Mouse (Mus musculus) kidney, postnatal 0 days (tissue): ENCODE data around the gene Msh4. TPM values are rescaled to one million over a fixed set of nuclear protein-coding genes. Genes with fewer than 3 reads are reported as not detected.

Source experiments
- ATAC-seq: fragments of 200-750 bp; cut with Nextera tagmentation; replicated peaks from 2 replicates; pipeline ENCODE4 v1.8.0; 2017; ENCODE audit warnings: low read depth, moderate number of reproducible peaks, moderate TSS enrichment, moderate library complexity; ENCODE audit not compliant: low FRiP score
- DNase-seq: peaks from one replicate; pipeline ENCODE4 v3.0.0-alpha.2; 2016; ENCODE audit warnings: low spot score
- H3K27ac ChIP-seq: fragments of 300-500 bp; sonication (generic); 2 replicates; pipeline ENCODE4 v1.5.1; 2014; ENCODE audit warnings: mild to moderate bottlenecking
- H3K27me3 ChIP-seq: fragments of 300-500 bp; sonication (generic); 2 replicates; pipeline ENCODE4 v1.6.1; 2014; ENCODE audit warnings: low read length, mixed read lengths; ENCODE audit not compliant: insufficient read depth
- H3K36me3 ChIP-seq: fragments of 300-500 bp; sonication (generic); 2 replicates; pipeline ENCODE4 v1.6.1; 2014; ENCODE audit warnings: low read length, mixed read lengths; ENCODE audit not compliant: insufficient read depth
- H3K4me1 ChIP-seq: fragments of 300-500 bp; sonication (generic); replicated peaks from 2 replicates; pipeline ENCODE4 v1.6.1; 2014; ENCODE audit warnings: antibody characterized with exemption, low read length, mixed read lengths; ENCODE audit not compliant: insufficient read depth
- H3K4me2 ChIP-seq: fragments of 300-500 bp; sonication (generic); 2 replicates; pipeline ENCODE4 v1.6.1; 2014; ENCODE audit warnings: mild to moderate bottlenecking, low read length, moderate library complexity, mixed read lengths
- H3K4me3 ChIP-seq: fragments of 300-500 bp; sonication (generic); replicated peaks from 2 replicates; pipeline ENCODE4 v1.5.1; 2014; ENCODE audit warnings: low read depth, low read length
- H3K9ac ChIP-seq: fragments of 300-500 bp; sonication (generic); 2 replicates; pipeline ENCODE4 v1.6.1; 2014; ENCODE audit warnings: low read depth, low read length
- H3K9me3 ChIP-seq: fragments of 300-500 bp; sonication (generic); replicated peaks from 2 replicates; pipeline ENCODE4 v1.6.1; 2016; ENCODE audit warnings: low read length, inconsistent platforms, mixed read lengths
- CTCF ChIP-seq: IDR thresholded peaks from 2 replicates; pipeline ENCODE4 v1.5.1; 2016; ENCODE audit warnings: antibody characterized with exemption, low read depth, mild to moderate bottlenecking, moderate library complexity
- WGBS: fragments of 180-500 bp; shearing (Covaris S2); extraction: QIAGEN DNeasy Blood & Tissue Kit; methylation state at CpG from one replicate; pipeline ENCODE4 v1.1.7; 2014; 5-methylcytosine and 5-hydroxymethylcytosine counted together
- polyA plus RNA-seq: library from polyadenylated mRNA; unstranded; fragments of >200 nt; fragmentation: Nextera tagmentation; extraction: Ambion mirVana; gene quantifications from 2 replicates; pipeline ENCODE4 v1.2.1, GENCODE M21; 2015

Msh4 gene
- polyA plus RNA-seq, 1 experiment from 2014 or later, result 0.09 TPM

GRCm38 (mm10) chr3:153826616-153827015 is 79.3 kb downstream of the Msh4 start:
- DNase-seq (no peak), ATAC-seq (no peak)
- no peak for TF ChIP-seq CTCF

DNA sequence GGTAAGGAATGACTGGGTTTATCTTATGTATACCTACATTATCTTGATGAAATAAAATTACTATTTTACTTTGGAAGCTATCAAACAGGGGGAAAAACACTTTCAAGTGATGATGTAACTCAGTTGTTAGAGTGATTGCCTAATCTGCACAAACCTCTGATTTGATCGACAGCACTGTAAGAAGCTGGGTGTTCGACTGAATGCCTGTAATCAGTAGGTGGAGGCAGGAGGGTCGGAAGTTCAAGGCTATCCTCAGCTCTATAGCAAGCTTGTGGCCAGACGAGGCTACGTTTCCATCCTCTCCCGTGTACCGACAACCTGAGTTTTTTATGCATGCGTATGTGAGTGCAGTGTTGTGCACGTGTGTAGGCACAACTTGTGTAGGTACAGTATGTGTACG is 80.7 kb downstream of the Msh4 start:
- no peak overlapping the region for H3K4me2 ChIP-seq
- no peaks in the 10 kb centered on the region for H3K9me3 ChIP-seq
- H3K27me3 ChIP-seq, result no peaks in the 10 kb centered on the region
- no peak overlapping the region for H3K27ac ChIP-seq
- DNase-seq (no peak), ATAC-seq (no peak)
- no peak overlapping the region for H3K4me3 ChIP-seq
- no peak for TF ChIP-seq CTCF
- H3K36me3 ChIP-seq, result no peaks in the 10 kb centered on the region
- peaks cover 2% of the 10 kb centered on the region; the same call in 1 of the 2 replicates for H3K4me1 ChIP-seq
- WGBS, result 89% methylated on average over 10 of the region's 10 CpGs
- H3K9ac ChIP-seq, result no peak overlapping the region

More at GRCm38 (mm10) chr3:153826616-153827015, 79.3 kb downstream of the Msh4 start:
- no peak overlapping the region for H3K27ac ChIP-seq
- no peaks in the 10 kb centered on the region for H3K9me3 ChIP-seq
- 30% methylated on average over 6 of the region's 6 CpGs for WGBS
- H3K27me3 ChIP-seq, result no peaks in the 10 kb centered on the region
- peaks cover 2% of the 10 kb centered on the region; the same call in 1 of the 2 replicates for H3K4me1 ChIP-seq
- H3K4me3 ChIP-seq, result no peak overlapping the region
- no peak overlapping the region for H3K9ac ChIP-seq
- no peaks in the 10 kb centered on the region for H3K36me3 ChIP-seq
- H3K4me2 ChIP-seq, result no peak overlapping the region

DNA sequence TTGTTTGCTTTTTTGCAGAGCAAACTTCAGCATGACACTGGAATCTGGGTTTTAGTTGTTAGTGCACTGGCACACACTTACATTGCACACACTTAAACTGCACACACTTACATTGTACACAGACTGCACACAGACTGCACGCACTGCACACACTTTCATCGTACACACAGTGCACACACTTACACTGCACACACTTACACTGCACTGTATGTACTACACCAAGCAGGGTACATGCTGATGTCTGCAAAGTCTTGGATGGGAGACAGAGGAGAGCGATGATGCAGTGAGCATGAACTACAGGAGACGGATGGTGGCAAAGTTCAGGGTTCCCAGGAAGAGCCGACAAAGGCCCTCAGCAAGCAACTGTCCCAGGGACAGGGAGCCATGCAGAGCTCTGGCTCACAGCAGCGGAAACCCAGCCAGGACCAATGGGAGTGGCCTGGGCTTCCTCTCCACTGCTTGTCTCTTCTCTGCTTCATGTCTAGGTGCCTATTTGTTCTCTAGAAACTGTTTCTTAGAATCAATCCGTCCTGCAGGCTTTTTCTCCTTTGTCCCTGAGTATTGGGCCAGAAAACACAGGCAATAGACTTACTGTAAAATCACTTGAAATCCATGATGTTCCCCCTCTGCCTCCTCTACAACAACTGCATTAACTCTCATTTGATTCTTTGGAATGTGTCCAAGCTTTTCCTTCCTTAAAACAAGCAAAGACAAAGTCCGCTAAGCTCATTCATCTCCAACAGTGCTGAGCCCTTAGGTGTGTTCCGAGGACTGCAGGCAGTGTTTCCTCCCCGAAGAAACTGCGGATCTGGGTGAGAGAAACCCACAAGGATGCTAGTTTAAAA is 82.0 kb downstream of the Msh4 start:
- no peak overlapping the region for H3K9ac ChIP-seq
- no peak overlapping the region for H3K4me2 ChIP-seq
- WGBS, result 54% methylated on average over 11 of the region's 11 CpGs
- no peak overlapping the region for H3K4me3 ChIP-seq
- DNase-seq, result peak; percentile 25
- no peak; the same call in 1 of the 2 replicates for ATAC-seq
- no peaks in the 10 kb centered on the region for H3K9me3 ChIP-seq
- no peaks in the 10 kb centered on the region for H3K27me3 ChIP-seq
- peaks cover 2% of the 10 kb centered on the region; the same call in 1 of the 2 replicates for H3K4me1 ChIP-seq
- no peaks in the 10 kb centered on the region for H3K36me3 ChIP-seq
- H3K27ac ChIP-seq, result no peak overlapping the region
- no peak for TF ChIP-seq CTCF

- H3K27me3 ChIP-seq, result no peaks in the 10 kb centered on the region
- no peak for DNase-seq
- 87% methylated on average over 9 of the region's 9 CpGs for WGBS
- no peak overlapping the region for H3K4me2 ChIP-seq
- no peak overlapping the region for H3K4me3 ChIP-seq
- no peak overlapping the region for H3K27ac ChIP-seq
- peaks cover 5% of the 10 kb centered on the region; the same call in 1 of the 2 replicates for H3K4me1 ChIP-seq
- no peaks in the 10 kb centered on the region for H3K9me3 ChIP-seq
- TF ChIP-seq CTCF, result no peak
- H3K36me3 ChIP-seq, result no peaks in the 10 kb centered on the region
- no peak overlapping the region for H3K9ac ChIP-seq
- no peak for ATAC-seq
These were observed 86.5 kb downstream of the Msh4 start for GRCm38 (mm10) chr3:153819438-153819837.

- H3K4me2 ChIP-seq, result no peak overlapping the region
- DNase-seq (no peak), ATAC-seq (no peak)
- TF ChIP-seq CTCF, result no peak
- H3K9me3 ChIP-seq, result no peaks in the 10 kb centered on the region
- 0 out of 2 replicates have a peak, but pooled peaks cover 3% of the 10 kb centered on the region for H3K4me1 ChIP-seq
- H3K27ac ChIP-seq, result no peak overlapping the region
- H3K9ac ChIP-seq, result no peak overlapping the region
- 95% methylated on average over 3 of the region's 3 CpGs for WGBS
- H3K36me3 ChIP-seq, result no peaks in the 10 kb centered on the region
- no peaks in the 10 kb centered on the region for H3K27me3 ChIP-seq
- no peak overlapping the region for H3K4me3 ChIP-seq
These were observed 87.2 kb downstream of the Msh4 start for GRCm38 (mm10) chr3:153818723-153819122.

GRCm38 (mm10) chr3:153817376-153817890 is 88.5 kb downstream of the Msh4 start:
- no peak for DNase-seq
- 67% methylated on average over 9 of the region's 9 CpGs for WGBS
- Histone ChIP-seq H3K9me3 (no peaks in the 10 kb centered on the region), H3K9ac (no peak overlapping the region), H3K4me3 (no peak overlapping the region), H3K27ac (no peak overlapping the region), H3K27me3 (no peaks in the 10 kb centered on the region), H3K4me1 (0 out of 2 replicates have a peak, but pooled peaks cover 3% of the 10 kb centered on the region), H3K4me2 (no peak overlapping the region), H3K36me3 (no peaks in the 10 kb centered on the region)
- no peak for TF ChIP-seq CTCF
- ATAC-seq, result no peak; the same call in 1 of the 2 replicates
